Mouse (Mus musculus) stomach, embryonic 14.5 days (tissue): ENCODE data around the gene Rab11fip3. TPM values are rescaled to one million over a fixed set of nuclear protein-coding genes. Genes with fewer than 3 reads are reported as not detected.

Source experiments
- ATAC-seq: fragments of 200-750 bp; cut with Nextera tagmentation; 2 replicates; pipeline ENCODE4 v1.8.0; 2017; ENCODE audit warnings: low read depth, moderate TSS enrichment; ENCODE audit not compliant: insufficient number of reproducible peaks, insufficient read depth, low FRiP score
- H3K27ac ChIP-seq: fragments of 300-500 bp; sonication (generic); 2 replicates; pipeline ENCODE4 v1.5.1; 2014; ENCODE audit warnings: mild to moderate bottlenecking, low read length, moderate library complexity, mixed read lengths
- H3K27me3 ChIP-seq: fragments of 300-500 bp; sonication (generic); 2 replicates; pipeline ENCODE4 v1.6.1; 2014; ENCODE audit warnings: low read length, control low read depth, mixed read lengths; ENCODE audit not compliant: control insufficient read depth, insufficient read depth
- H3K36me3 ChIP-seq: fragments of 300-500 bp; sonication (generic); 2 replicates; pipeline ENCODE4 v1.6.1; 2014; ENCODE audit warnings: mild to moderate bottlenecking, control low read depth, low read length, moderate library complexity, mixed read lengths; ENCODE audit not compliant: control insufficient read depth, insufficient read depth
- H3K4me1 ChIP-seq: fragments of 300-500 bp; sonication (generic); 2 replicates; pipeline ENCODE4 v1.6.1; 2014; ENCODE audit warnings: low read length, control low read depth, mixed read lengths; ENCODE audit not compliant: control insufficient read depth, insufficient read depth
- H3K4me2 ChIP-seq: fragments of 300-500 bp; sonication (generic); replicated peaks from 2 replicates; pipeline ENCODE4 v1.6.1; 2014; ENCODE audit warnings: low read depth, low read length, control low read depth
- H3K4me3 ChIP-seq: fragments of 300-500 bp; sonication (generic); 2 replicates; pipeline ENCODE4 v1.5.1; 2014; ENCODE audit warnings: low read depth, low read length, control low read depth
- H3K9ac ChIP-seq: fragments of 300-500 bp; sonication (generic); replicated peaks from 2 replicates; pipeline ENCODE4 v1.6.1; 2014; ENCODE audit warnings: low read depth, mild to moderate bottlenecking, control low read depth, low read length, moderate library complexity, mixed read lengths
- H3K9me3 ChIP-seq: fragments of 300-500 bp; sonication (generic); 2 replicates; pipeline ENCODE4 v1.6.1; 2016; ENCODE audit warnings: low read depth, low read length, control low read depth; ENCODE audit not compliant: control insufficient read depth
- WGBS: fragments of 180-500 bp; shearing (Covaris S2); extraction: QIAGEN DNeasy Blood & Tissue Kit; methylation state at CpG from one replicate; pipeline ENCODE4 v1.1.7; 2014; 5-methylcytosine and 5-hydroxymethylcytosine counted together
- polyA plus RNA-seq: library from polyadenylated mRNA; unstranded; fragments of >200 nt; fragmentation: Nextera tagmentation; extraction: Ambion mirVana; gene quantifications from 2 replicates; pipeline ENCODE4 v1.2.1, GENCODE M21; 2014

The Rab11fip3 gene
- polyA plus RNA-seq, 1 experiment from 2014 or later: 11.4 TPM

- no peak overlapping the region for H3K27ac ChIP-seq
Measured at GRCm38 (mm10) chr17:25948051-25948450, 121.3 kb downstream of the Rab11fip3 start.

GRCm38 (mm10) chr17:25947576-25947975 is 121.8 kb downstream of the Rab11fip3 start:
- H3K9me3 ChIP-seq: no peaks in the 10 kb centered on the region
- H3K36me3 ChIP-seq: no peaks in the 10 kb centered on the region
- no peak overlapping the region for H3K4me3 ChIP-seq
- 81% methylated on average over 4 of the region's 4 CpGs for WGBS
- no peak overlapping the region for H3K27ac ChIP-seq
- no peak overlapping the region for H3K4me2 ChIP-seq
- H3K9ac ChIP-seq: no peak overlapping the region
- peaks cover 20% of the 10 kb centered on the region for H3K27me3 ChIP-seq
- H3K4me1 ChIP-seq: peaks cover 8% of the 10 kb centered on the region; the same call in 1 of the 2 replicates
- ATAC-seq: no peak

More at GRCm38 (mm10) chr17:25948051-25948450, 121.3 kb downstream of the Rab11fip3 start:
- peaks cover 24% of the 10 kb centered on the region for H3K27me3 ChIP-seq
- no peak overlapping the region for H3K9ac ChIP-seq
- 79% methylated on average over 8 of the region's 8 CpGs for WGBS
- no peak overlapping the region for H3K4me2 ChIP-seq
- H3K4me3 ChIP-seq: no peak overlapping the region
- H3K36me3 ChIP-seq: no peaks in the 10 kb centered on the region
- no peak for ATAC-seq
- no peaks in the 10 kb centered on the region for H3K9me3 ChIP-seq
- peaks cover 8% of the 10 kb centered on the region; the same call in 1 of the 2 replicates for H3K4me1 ChIP-seq

GRCm38 (mm10) chr17:25946891-25947290 is 122.5 kb downstream of the Rab11fip3 start:
- ATAC-seq: no peak
- Histone ChIP-seq H3K4me1 (peaks cover 7% of the 10 kb centered on the region; the same call in 1 of the 2 replicates), H3K9me3 (no peaks in the 10 kb centered on the region), H3K27me3 (peaks cover 13% of the 10 kb centered on the region), H3K36me3 (no peaks in the 10 kb centered on the region), H3K4me3 (no peak overlapping the region), H3K27ac (no peak overlapping the region), H3K9ac (no peak overlapping the region), H3K4me2 (no peak overlapping the region)
- WGBS: 81% methylated on average over 8 of the region's 8 CpGs

- Histone ChIP-seq H3K9me3 (no peaks in the 10 kb centered on the region), H3K27ac (no peak overlapping the region), H3K36me3 (no peaks in the 10 kb centered on the region), H3K27me3 (peaks cover 10% of the 10 kb centered on the region), H3K4me1 (peaks cover 4% of the 10 kb centered on the region; the same call in 1 of the 2 replicates), H3K9ac (no peak overlapping the region), H3K4me3 (no peak overlapping the region), H3K4me2 (no peak overlapping the region)
- WGBS: 76% methylated on average over 7 of the region's 7 CpGs
- ATAC-seq: no peak
Measured at GRCm38 (mm10) chr17:25946349-25946748, 123.0 kb downstream of the Rab11fip3 start.

GRCm38 (mm10) chr17:25945517-25946155 is 123.7 kb downstream of the Rab11fip3 start:
- Histone ChIP-seq H3K27me3 (0 out of 2 replicates have a peak, but pooled peaks cover 5% of the 10 kb centered on the region), H3K9me3 (no peaks in the 10 kb centered on the region), H3K4me3 (no peak overlapping the region), H3K27ac (no peak overlapping the region), H3K4me2 (no peak overlapping the region), H3K36me3 (no peaks in the 10 kb centered on the region), H3K9ac (no peak overlapping the region), H3K4me1 (peaks cover 6% of the 10 kb centered on the region; the same call in 1 of the 2 replicates)
- 69% methylated on average over 9 of the region's 9 CpGs for whole genome bisulfite sequencing
- ATAC-seq: no peak

GRCm38 (mm10) chr17:25944366-25945163 is 124.8 kb downstream of the Rab11fip3 start, which contains the start of the genes Pigq and Nhlrc4:
Pigq (minus strand) TSS chr17:25944936.
Nhlrc4 (minus strand) TSS chr17:25944961.
- no peak within 1 kb of the TSS for H3K9ac ChIP-seq
- ATAC-seq: no peak

GRCm38 (mm10) chr17:25943769-25944168 is 125.6 kb downstream of the Rab11fip3 start:
- 74% methylated on average over 9 of the region's 9 CpGs for WGBS
- Histone ChIP-seq H3K4me3 (no peak overlapping the region), H3K9ac (no peak overlapping the region), H3K27me3 (no peaks in the 10 kb centered on the region), H3K36me3 (no peaks in the 10 kb centered on the region), H3K9me3 (no peaks in the 10 kb centered on the region), H3K4me2 (no peak overlapping the region), H3K4me1 (peaks cover 6% of the 10 kb centered on the region; the same call in 1 of the 2 replicates), H3K27ac (no peak overlapping the region)
- ATAC-seq: no peak

More at GRCm38 (mm10) chr17:25944366-25945163, 124.8 kb downstream of the Rab11fip3 start, which contains the start of the genes Pigq and Nhlrc4:
- Histone ChIP-seq H3K4me1 (peaks cover 6% of the 10 kb centered on the region; the same call in 1 of the 2 replicates), H3K27me3 (no peaks in the 10 kb centered on the region), H3K27ac (no peak within 1 kb of the TSS), H3K9me3 (no peaks in the 10 kb centered on the region), H3K4me2 (no peak within 1 kb of the TSS), H3K36me3 (no peaks in the 10 kb centered on the region), H3K4me3 (no peak within 1 kb of the TSS)
- 61% methylated on average over 6 of the region's 6 CpGs for WGBS

GRCm38 (mm10) chr17:25943221-25943620 is 126.1 kb downstream of the Rab11fip3 start:
- no peak for ATAC-seq
- H3K4me1 ChIP-seq: peaks cover 6% of the 10 kb centered on the region; the same call in 1 of the 2 replicates
- no peak overlapping the region for H3K4me2 ChIP-seq
- H3K36me3 ChIP-seq: no peaks in the 10 kb centered on the region; the same call in 1 of the 2 replicates
- no peak overlapping the region for H3K9ac ChIP-seq
- 88% methylated on average over 3 of the region's 3 CpGs for WGBS
- H3K27ac ChIP-seq: no peak overlapping the region
- H3K9me3 ChIP-seq: no peaks in the 10 kb centered on the region
- H3K27me3 ChIP-seq: no peaks in the 10 kb centered on the region
- no peak overlapping the region for H3K4me3 ChIP-seq
